Mouse (Mus musculus) frontal cortex, adult (tissue): ENCODE results near the gene Runx2.

ENCODE experiments used
- ATAC-seq: cut with Nextera tagmentation; 2 replicates; pipeline ENCODE4 v1.9.2; 2017; ENCODE audit warnings: mild to moderate bottlenecking, moderate library complexity, mixed read lengths; ENCODE audit not compliant: low TSS enrichment

Gene Runx2

GRCm38 (mm10) chr17:44814508-44815175 lies at the start of gene Runx2:
TSS of gene Runx2 (minus strand) at chr17:44814797.
- peak; percentile 38; the same call in 1 of the 2 replicates for ATAC-seq

GRCm38 (mm10) chr17:44863165-44863564 lies 48.6 kb upstream of the Runx2 start:
- ATAC-seq = peak; percentile 62

- ATAC-seq = peak; percentile 79
Measured at GRCm38 (mm10) chr17:44842184-44842583, 27.6 kb upstream of the Runx2 start.

GRCm38 (mm10) chr17:44831201-44831600 lies 16.6 kb upstream of the Runx2 start:
- ATAC-seq = no peak

- ATAC-seq = no peak
Measured at GRCm38 (mm10) chr17:44829587-44829986, 15.0 kb upstream of the Runx2 start.

- no peak for ATAC-seq
Measured at GRCm38 (mm10) chr17:44827964-44828363, 13.4 kb upstream of the Runx2 start.

DNA sequence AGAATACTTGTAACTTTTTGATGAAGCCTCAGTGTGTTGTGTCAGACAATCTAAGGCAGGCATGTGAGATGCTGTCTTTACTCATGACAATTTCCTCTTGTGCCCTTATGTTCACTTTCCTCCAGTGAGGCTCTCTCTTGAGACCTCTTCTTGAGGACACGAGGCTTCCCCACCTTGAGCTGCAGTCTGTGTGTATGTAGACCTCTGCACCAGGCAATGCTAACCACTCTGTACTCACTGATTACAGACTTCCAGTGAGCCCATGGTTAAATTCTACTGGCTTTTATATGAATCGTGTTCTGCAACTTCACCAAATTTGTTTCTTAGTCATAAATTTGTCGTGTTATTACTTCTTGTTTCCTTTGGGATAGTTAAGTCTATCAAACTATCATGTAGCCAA lies 12.5 kb upstream of the Runx2 start:
- no peak for ATAC-seq

- ATAC-seq = no peak
Measured at GRCm38 (mm10) chr17:44821940-44822339, 7.3 kb upstream of the Runx2 start.

- no peak for ATAC-seq
Measured at GRCm38 (mm10) chr17:44819816-44820215, 5.2 kb upstream of the Runx2 start.

DNA sequence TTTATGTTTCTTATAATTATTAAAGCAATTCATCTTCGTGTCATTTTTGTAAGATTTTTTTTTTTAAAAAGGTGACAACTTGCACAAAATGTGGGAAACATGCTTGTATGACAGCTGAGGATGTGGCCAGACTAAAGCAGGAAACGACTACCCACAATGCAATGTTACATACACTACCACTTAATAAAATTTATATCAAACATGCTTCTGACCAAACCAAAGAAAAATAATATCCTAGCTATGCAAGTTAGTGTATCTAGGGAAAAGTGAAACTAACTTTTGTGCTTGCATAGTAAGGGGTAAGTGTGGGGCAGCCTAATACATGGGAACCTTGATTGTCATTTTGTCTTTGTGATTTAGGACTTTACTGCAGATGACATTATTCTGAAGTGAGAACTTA lies 4.2 kb upstream of the Runx2 start:
- no peak for ATAC-seq

GRCm38 (mm10) chr17:44807031-44807430 lies 7.6 kb downstream of the Runx2 start:
- ATAC-seq = no peak

GRCm38 (mm10) chr17:44797331-44797730 lies 17.3 kb downstream of the Runx2 start:
- no peak for ATAC-seq

DNA sequence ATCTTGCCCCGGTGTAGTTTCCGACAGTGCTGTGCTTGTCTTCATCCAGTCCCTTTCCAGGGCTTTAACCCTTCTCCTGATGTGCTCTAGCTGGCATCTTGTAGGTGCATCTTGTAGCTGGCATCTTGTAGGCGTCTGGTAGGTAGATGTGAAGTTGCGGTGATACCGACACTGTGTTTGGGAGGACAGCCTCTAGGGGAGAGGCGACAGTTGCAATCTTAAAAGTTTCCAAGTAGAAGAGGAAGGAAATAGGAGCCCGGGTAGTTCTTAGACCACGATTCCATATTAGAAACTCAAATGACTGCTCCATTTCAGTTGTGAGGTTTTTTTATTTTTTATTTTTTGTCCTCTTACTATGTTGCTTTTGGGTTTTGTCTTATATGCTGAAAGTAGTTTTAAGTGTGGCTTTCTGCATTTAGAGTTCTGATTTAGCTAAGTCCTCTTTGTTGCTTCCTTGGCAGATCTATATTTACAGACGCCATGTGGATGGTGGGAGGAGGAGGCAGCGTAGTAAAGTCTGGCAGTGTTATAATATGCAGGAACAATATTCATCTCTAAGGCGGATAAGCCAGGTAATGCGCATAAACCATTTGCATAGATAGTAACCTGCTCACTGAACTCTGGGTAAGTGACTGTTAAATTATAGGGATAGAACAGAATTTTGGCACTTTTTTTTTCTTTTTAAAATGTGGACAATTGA lies 22.2 kb downstream of the Runx2 start:
- peak; percentile 89 for ATAC-seq

- no peak for ATAC-seq
Measured at GRCm38 (mm10) chr17:44788982-44789747, 25.4 kb downstream of the Runx2 start.

DNA sequence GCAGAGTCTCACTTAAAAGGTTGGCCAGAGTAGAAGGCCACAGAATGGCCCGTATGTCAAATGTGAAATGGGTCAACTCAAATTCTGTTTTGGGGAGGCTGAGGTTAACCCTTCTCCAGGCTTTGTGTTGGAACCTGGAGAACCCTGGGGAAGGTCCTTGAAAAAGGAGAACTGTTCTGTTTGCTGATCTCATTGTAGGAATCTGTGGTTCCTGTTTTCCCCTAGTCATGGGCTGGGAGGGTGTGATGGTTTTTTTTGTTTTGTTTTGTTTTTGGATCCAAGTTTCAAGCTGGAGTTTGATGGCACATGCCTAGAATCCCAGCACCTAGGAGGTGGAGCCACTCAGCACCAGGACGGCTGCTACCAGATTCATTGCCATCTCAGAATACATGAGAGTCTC lies 31.5 kb downstream of the Runx2 start:
- no peak for ATAC-seq

- ATAC-seq = no peak
Measured at GRCm38 (mm10) chr17:44782366-44782765, 32.2 kb downstream of the Runx2 start.

GRCm38 (mm10) chr17:44780353-44780752 lies 34.2 kb downstream of the Runx2 start:
- no peak for ATAC-seq

DNA sequence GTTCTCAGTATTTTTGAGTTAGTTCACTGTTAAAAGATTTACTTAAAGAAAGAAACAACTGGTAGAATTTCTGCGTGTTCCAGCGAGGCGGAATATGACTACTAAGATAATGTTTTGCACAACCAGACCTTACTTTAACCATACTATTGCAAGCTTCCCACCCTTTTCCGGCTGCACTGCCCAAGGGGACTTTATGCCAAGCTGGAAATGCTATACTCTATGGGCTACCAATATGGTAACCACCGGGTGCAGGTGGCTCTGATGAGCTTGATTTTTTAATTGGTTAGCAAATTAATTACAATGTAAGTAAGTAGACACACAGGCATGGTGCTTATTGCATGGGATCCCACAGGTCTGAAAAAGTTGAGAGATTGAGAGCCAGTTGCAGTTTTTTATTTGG lies 36.5 kb downstream of the Runx2 start:
- no peak for ATAC-seq

DNA sequence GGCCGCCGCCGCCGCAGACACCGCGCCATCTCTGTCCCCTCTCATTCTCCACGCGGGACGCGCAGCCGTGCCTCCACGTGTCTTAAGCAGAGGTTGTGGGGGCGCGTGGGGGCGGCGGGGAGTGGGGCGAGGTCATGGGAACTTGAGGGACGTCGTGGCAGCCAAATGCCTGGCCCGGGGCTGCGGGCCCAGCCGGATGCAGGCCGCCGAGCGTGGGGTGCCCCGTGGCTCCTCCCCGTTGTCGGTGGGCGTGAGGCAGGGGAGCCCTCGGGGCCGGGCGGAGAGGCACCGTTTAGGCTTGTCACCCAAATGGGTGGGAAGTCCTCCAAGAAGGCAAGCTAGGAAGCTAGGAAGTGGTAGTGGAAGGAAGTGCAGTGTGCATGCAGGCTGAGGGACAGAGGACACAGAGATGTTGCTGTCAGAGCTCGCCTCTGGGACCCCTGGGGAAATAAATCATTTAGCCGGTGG lies 37.2 kb downstream of the Runx2 start:
- peak; percentile 86 for ATAC-seq

GRCm38 (mm10) chr17:44776738-44777270 lies 37.8 kb downstream of the Runx2 start, which contains the start of gene Supt3:
TSS of gene Supt3 (plus strand) at chr17:44777152.
- ATAC-seq = peak; percentile 92

- ATAC-seq = no peak
Measured at GRCm38 (mm10) chr17:44772576-44772975, 42.0 kb downstream of the Runx2 start.

DNA sequence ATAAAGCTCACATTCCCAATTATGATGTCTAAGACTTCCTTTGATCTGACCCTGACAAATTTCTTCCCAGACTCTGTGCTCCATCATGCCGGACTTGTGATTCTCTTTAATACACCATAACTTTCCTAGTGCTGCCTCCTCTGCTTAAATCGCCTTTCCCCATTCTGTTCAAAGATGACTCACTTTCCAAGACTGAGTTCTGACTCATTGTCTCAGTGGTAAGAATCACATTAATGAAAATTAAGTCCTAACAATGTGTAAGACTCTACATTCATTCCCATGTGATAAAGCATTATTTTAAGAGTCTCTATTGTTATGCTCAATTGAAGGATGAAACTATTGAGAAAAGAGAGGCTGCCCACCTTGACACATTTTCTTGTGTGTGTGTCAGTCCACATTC lies 43.7 kb downstream of the Runx2 start:
- no peak; the same call in 1 of the 2 replicates for ATAC-seq
